Mouse (Mus musculus) stomach, postnatal 0 days (tissue): Measurements from ENCODE around the gene Apba2.

ENCODE experiments used
- CTCF ChIP-seq: IDR thresholded peaks from 2 replicates; pipeline ENCODE4 v1.5.1; 2016; ENCODE audit warnings: antibody characterized with exemption, low read depth, mild to moderate bottlenecking, moderate library complexity
- EP300 ChIP-seq: optimal IDR thresholded peaks from 2 replicates; pipeline ENCODE3; 2016; ENCODE audit warnings: antibody characterized with exemption

- TF ChIP-seq CTCF (no peak), EP300 (no peak)
Observed at GRCm38 (mm10) chr7:64519091-64519490, 17.6 kb downstream of the Apba2 start.
